Mouse (Mus musculus) olfactory bulb, adult 2 months (tissue): ENCODE measurements around the gene Map3k6.

Experiments used
- CTCF ChIP-seq: fragments of 200-500 bp; IDR thresholded peaks from 2 replicates; pipeline ENCODE4 v1.5.1; 2012; ENCODE audit warnings: low read depth, mild to moderate bottlenecking, low read length, moderate library complexity; ENCODE audit not compliant: insufficient read depth
- POLR2A ChIP-seq: fragments of 200-500 bp; IDR thresholded peaks from 2 replicates; pipeline ENCODE4 v1.6.1; 2012; ENCODE audit warnings: mild to moderate bottlenecking, low read depth, low read length, moderate library complexity; ENCODE audit not compliant: insufficient read depth

- no peak for TF ChIP-seq CTCF
- TF ChIP-seq POLR2A, result no peak
Measured at GRCm38 (mm10) chr4:133278067-133278466, 37.4 kb downstream of the Map3k6 start.
